Mouse (Mus musculus) central nervous system, embryonic 11.5 days (tissue): ENCODE data around the gene Txndc2. TPM values are rescaled to one million over a fixed set of nuclear protein-coding genes. Genes with fewer than 3 reads are reported as not detected.

Experiments used
- polyA plus RNA-seq: library from polyadenylated mRNA; depleted of rRNA; stranded (reverse); fragments of >200 nt; gene quantifications from 2 replicates; pipeline ENCODE4 v1.2.3, GENCODE M21; 2012; rRNA removed

The Txndc2 gene
- polyA plus RNA-seq, result 0.06 and 0.15 TPM in 2 replicates

GRCm38 (mm10) chr17:65641734-65642218, at the start of gene Txndc2:
Gene Txndc2, minus strand, starts transcription at chr17:65642168.

GRCm38 (mm10) chr17:65613463-65614412, 28.2 kb downstream of the Txndc2 start, which contains the start of gene Vapa:
Gene Vapa, minus strand, starts transcription at chr17:65613555.

Other genes starting within 250 kb of the Txndc2 start
- 0.07 TPM in 2 replicates for gene Tmem232, start 101.4 kb downstream of the Txndc2 start, polyA plus RNA-seq
- gene Vapa, start 28.6 kb downstream of the Txndc2 start, polyA plus RNA-seq, result 62.7 and 66.4 TPM in 2 replicates
- 34.7 and 42.3 TPM in 2 replicates for gene Rab31, start 130.6 kb upstream of the Txndc2 start, polyA plus RNA-seq
- 83.8 and 109 TPM in 2 replicates for gene Ppp4r1, start 140.4 kb upstream of the Txndc2 start, polyA plus RNA-seq
- gene Ralbp1, start 243.6 kb upstream of the Txndc2 start, polyA plus RNA-seq, result 31.1 and 65.7 TPM in 2 replicates